Mouse (Mus musculus): ENCODE results near the gene Ap3d1.

DNA sequence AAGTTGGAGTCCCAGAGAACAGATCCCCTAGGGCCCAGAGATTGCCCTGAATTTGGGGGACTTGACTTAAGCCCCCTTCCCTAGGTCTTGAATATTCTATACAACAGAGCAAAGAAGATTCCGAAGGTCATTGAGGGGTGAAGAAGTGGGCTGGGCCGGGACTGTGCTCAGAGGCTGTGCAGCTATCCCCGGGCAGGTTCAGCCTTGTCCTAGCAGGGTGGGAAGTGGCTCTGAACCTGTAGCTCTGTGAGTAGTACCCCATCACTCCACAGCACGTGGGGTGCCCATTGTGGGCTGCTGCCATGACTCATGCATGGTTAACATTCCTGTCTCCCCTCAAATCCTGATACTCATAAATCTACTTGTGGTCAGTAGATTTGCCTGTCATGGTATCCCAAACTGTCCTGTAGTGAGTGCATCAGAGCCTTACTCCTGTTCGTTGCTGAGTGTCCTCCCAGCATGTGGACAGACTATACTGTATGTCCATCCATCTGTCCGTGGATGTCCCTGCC is 34.4 kb upstream of the Ap3d1 start:
- TF ChIP-seq POLR2A (IDR thresholded peaks at IDR 0.05; ENCODE audit: insufficient read length, low read depth) = no peak
- TF ChIP-seq CEBPB (IDR thresholded peaks at IDR 0.05; ENCODE audit: insufficient read depth, poor library complexity, severe bottlenecking) = no peak
- no peak for TF ChIP-seq E2F4 (IDR thresholded peaks at IDR 0.05; ENCODE audit: insufficient read depth)
- TF ChIP-seq USF1 (IDR thresholded peaks at IDR 0.05; ENCODE audit: low read depth) = no peak
- no peak for TF ChIP-seq MAX (IDR thresholded peaks at IDR 0.05; ENCODE audit: low read depth)
- TF ChIP-seq MYOD1 (IDR thresholded peaks at IDR 0.05; ENCODE audit: control insufficient read depth in 1 of 3, insufficient read length in 2 of 3, low read depth in 2 of 3) = no peak
- TF ChIP-seq REST (IDR thresholded peaks at IDR 0.05; ENCODE audit: insufficient read depth, insufficient read length) = no peak
- TF ChIP-seq TCF3 (IDR thresholded peaks at IDR 0.05; ENCODE audit: insufficient read length, low read depth) = no peak
- TF ChIP-seq POLR2AphosphoS2 (IDR thresholded peaks at IDR 0.05; ENCODE audit: insufficient read length, low read depth) = no peak

Measured in myocyte (in vitro differentiated cells).